Mouse (Mus musculus) bone marrow macrophage, adult 2 months (primary cell): ENCODE data around the gene Vil1.
"Not testable (repeated sequence)": the region's sequence is repeated elsewhere in the genome, so short reads cannot be mapped to it uniquely, and the experiment has no call there.

Source experiments
- CTCF ChIP-seq: IDR thresholded peaks from 2 replicates; pipeline ENCODE4 v1.5.1; 2012; ENCODE audit warnings: low read depth, mild to moderate bottlenecking, low read length, moderate library complexity
- POLR2A ChIP-seq: IDR thresholded peaks from 2 replicates; pipeline ENCODE4 v1.6.1; 2012; ENCODE audit warnings: mild to moderate bottlenecking, low read depth, low read length, borderline replicate concordance

- not testable (repeated sequence) for TF ChIP-seq CTCF, POLR2A
Observed at GRCm38 (mm10) chr1:74396456-74397222, 12.5 kb upstream of the Vil1 start.
